Mouse (Mus musculus) spleen, adult 2 months (tissue): ENCODE results near the gene Cib1.

Source experiments
- CTCF ChIP-seq: fragments of 200-500 bp; IDR thresholded peaks from 2 replicates; pipeline ENCODE4 v1.5.1; 2011; ENCODE audit warnings: mild to moderate bottlenecking, inconsistent platforms; ENCODE audit not compliant: insufficient read depth, insufficient read length, insufficient replicate concordance; ENCODE audit errors: extremely low read depth
- POLR2A ChIP-seq: fragments of 200-500 bp; IDR thresholded peaks from 2 replicates; pipeline ENCODE4 v1.6.1; 2011; ENCODE audit warnings: low read depth, low read length, inconsistent platforms

GRCm38 (mm10) chr7:80186021-80186420, 46.6 kb downstream of the Cib1 start:
- no peak for TF ChIP-seq CTCF
- no peak for TF ChIP-seq POLR2A
